Mouse (Mus musculus) liver, embryonic 12.5 days (tissue): Measurements from ENCODE around the gene Brms1l. TPM values are rescaled to one million over a fixed set of nuclear protein-coding genes. Genes with fewer than 3 reads are reported as not detected.
A peak's percentile ranks its signal among the peaks of the same experiment; 100 is the strongest.

Experiments
- ATAC-seq: fragments of 200-750 bp; cut with Nextera tagmentation; 2 replicates; pipeline ENCODE4 v1.8.0; 2017; ENCODE audit warnings: moderate number of reproducible peaks, mild to moderate bottlenecking, moderate library complexity
- H3K27ac ChIP-seq: fragments of 300-500 bp; sonication (generic); 2 replicates; pipeline ENCODE4 v1.5.1; 2016; ENCODE audit warnings: mild to moderate bottlenecking
- H3K27me3 ChIP-seq: fragments of 300-500 bp; sonication (generic); replicated peaks from 2 replicates; pipeline ENCODE4 v1.6.1; 2016; ENCODE audit warnings: mild to moderate bottlenecking, moderate library complexity
- H3K36me3 ChIP-seq: fragments of 300-500 bp; sonication (generic); 2 replicates; pipeline ENCODE4 v1.6.1; 2016; ENCODE audit warnings: mild to moderate bottlenecking, moderate library complexity
- H3K4me1 ChIP-seq: fragments of 300-500 bp; sonication (generic); 2 replicates; pipeline ENCODE4 v1.6.1; 2016
- H3K4me2 ChIP-seq: fragments of 300-500 bp; sonication (generic); 2 replicates; pipeline ENCODE4 v1.6.1; 2016; ENCODE audit warnings: mild to moderate bottlenecking, moderate library complexity
- H3K4me3 ChIP-seq: fragments of 300-500 bp; sonication (generic); 2 replicates; pipeline ENCODE4 v1.5.1; 2016; ENCODE audit warnings: mild to moderate bottlenecking, moderate library complexity
- H3K9ac ChIP-seq: fragments of 300-500 bp; sonication (generic); 2 replicates; pipeline ENCODE4 v1.6.1; 2016; ENCODE audit warnings: mild to moderate bottlenecking, moderate library complexity
- H3K9me3 ChIP-seq: fragments of 300-500 bp; sonication (generic); replicated peaks from 2 replicates; pipeline ENCODE4 v1.6.1; 2016; ENCODE audit warnings: mild to moderate bottlenecking, moderate library complexity
- WGBS: fragments of 180-500 bp; shearing (Covaris S2); methylation state at CpG from one replicate; pipeline ENCODE4 v1.1.7; 2016; ENCODE audit not compliant: insufficient replicate concordance; 5-methylcytosine and 5-hydroxymethylcytosine counted together
- polyA plus RNA-seq: library from polyadenylated mRNA; unstranded; fragments of >200 nt; fragmentation: Nextera tagmentation; extraction: Ambion mirVana; gene quantifications from 2 replicates; pipeline ENCODE4 v1.2.1, GENCODE M21; 2016

Brms1l gene
- polyA plus RNA-seq, 1 experiment from 2014 or later, result 24.4 TPM

DNA sequence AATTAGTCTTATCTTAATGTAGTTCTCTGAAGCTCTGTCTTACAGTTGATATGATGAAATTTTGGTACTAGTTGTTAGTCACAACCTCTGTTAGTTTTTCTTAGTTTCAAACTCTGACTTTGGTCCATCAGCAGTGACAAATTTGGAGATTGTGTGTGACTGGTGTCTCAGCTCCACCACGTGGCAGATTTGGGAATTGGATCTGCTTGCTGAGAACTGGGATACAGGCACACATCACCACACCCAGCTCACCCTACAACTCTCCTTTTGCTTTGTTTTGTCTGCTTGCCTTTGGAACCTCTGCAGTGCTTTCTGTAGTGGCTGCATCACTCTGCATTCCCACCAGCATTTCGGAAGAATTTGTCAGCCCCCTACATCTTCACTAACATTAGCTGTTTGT is 5.0 kb upstream of the Brms1l start:
- 13% methylated on average over 2 of the region's 2 CpGs for WGBS

DNA sequence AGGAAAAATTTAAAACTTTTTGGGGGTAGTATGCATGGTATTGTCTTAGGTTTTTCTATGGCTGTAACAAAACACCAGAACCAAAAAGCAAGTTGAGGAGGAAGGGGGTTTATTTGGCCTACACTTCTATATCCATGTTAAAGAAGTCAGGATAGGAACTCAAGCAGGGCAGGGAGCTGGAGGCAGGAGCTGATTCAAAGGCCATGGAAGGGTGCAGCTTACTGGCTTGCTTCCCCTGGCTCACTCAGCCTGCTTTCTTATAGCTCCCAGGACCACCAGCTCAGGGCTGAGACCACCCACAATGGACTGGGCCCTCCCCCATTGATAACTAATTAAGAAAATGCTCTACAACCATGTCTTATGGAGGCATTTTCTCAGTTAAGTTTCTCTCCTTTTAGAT is 3.2 kb upstream of the Brms1l start:
- Histone ChIP-seq H3K36me3 (no peaks in the 10 kb centered on the region), H3K4me1 (peaks cover 11% of the 10 kb centered on the region), H3K9ac (no peak overlapping the region), H3K27me3 (no peaks in the 10 kb centered on the region), H3K4me2 (no peak overlapping the region), H3K4me3 (no peak overlapping the region), H3K9me3 (no peaks in the 10 kb centered on the region), H3K27ac (no peak overlapping the region)
- ATAC-seq, result no peak

More for the DNA sequence above, 5.0 kb upstream of the Brms1l start:
- Histone ChIP-seq H3K4me2 (no peak overlapping the region), H3K36me3 (no peaks in the 10 kb centered on the region), H3K4me3 (no peak overlapping the region), H3K27ac (no peak overlapping the region), H3K27me3 (no peaks in the 10 kb centered on the region), H3K4me1 (no peaks in the 10 kb centered on the region), H3K9ac (no peak overlapping the region), H3K9me3 (no peaks in the 10 kb centered on the region)
- no peak for ATAC-seq

DNA sequence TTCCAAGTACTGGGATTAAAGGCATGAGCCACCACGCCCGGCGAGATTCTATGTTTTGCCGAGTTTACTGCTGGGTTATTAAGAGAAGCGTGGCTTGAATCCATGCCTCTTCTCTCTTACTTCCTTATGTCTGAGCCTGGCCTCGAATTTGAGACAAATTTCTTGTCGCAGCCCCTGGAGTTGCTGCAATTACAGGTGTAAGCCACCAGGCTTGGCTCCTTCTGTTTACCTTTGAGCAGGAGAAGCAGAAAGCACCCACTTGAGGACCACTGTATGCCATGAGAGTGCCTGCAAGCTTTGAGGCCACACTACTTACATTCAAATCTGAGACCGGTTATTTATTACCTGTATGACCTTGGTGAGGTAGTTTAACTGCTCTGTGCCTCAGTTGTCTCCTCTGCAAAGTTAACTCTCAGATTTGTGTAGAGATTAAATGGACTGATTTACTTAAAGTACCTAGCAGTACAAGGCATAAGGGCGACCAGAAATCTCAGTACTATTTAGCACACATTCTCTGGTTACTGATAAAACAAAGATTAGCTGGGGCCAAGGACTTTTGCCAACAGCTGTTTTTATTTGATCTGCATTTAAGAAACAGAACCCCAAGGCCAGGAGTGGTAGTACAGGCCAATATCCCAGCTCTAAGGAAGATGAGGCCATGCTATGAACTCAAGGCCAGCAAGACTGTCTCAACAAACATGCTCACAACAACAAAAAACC is 2.1 kb upstream of the Brms1l start:
- 60% methylated on average over 9 of the region's 9 CpGs for WGBS

DNA sequence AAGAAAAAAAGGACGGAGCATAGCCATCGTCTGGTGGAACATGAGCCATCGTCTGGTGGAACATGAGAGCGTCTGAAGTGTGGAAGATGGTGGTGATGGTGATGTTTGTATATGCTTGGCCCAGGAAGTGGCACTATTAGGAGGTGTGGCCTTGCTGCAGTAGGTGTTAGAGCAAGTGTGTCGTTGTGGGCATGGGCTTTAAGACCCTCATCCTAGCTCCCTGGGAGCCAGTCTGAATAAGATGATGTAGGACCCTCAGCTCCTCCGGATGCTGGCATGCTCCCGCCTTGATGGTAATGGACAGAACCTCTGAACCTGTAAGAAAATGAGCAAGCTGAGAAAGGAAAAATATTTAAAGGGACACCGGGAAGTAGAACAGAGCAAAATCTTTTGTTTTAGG is 1.2 kb upstream of the Brms1l start:
- H3K27me3 ChIP-seq, result no peaks in the 10 kb centered on the region
- no peaks in the 10 kb centered on the region for H3K9me3 ChIP-seq
- WGBS, result 82% methylated on average over 8 of the region's 8 CpGs

More for the DNA sequence above, 2.1 kb upstream of the Brms1l start:
- 0 out of 2 replicates have a peak, but pooled peaks cover 4% of the 10 kb centered on the region for H3K36me3 ChIP-seq
- H3K4me2 ChIP-seq, result no peak overlapping the region
- ATAC-seq, result no peak
- no peaks in the 10 kb centered on the region for H3K9me3 ChIP-seq
- no peak overlapping the region for H3K4me3 ChIP-seq
- H3K9ac ChIP-seq, result no peak overlapping the region
- peaks cover 14% of the 10 kb centered on the region for H3K4me1 ChIP-seq
- no peak overlapping the region for H3K27ac ChIP-seq
- no peaks in the 10 kb centered on the region for H3K27me3 ChIP-seq

DNA sequence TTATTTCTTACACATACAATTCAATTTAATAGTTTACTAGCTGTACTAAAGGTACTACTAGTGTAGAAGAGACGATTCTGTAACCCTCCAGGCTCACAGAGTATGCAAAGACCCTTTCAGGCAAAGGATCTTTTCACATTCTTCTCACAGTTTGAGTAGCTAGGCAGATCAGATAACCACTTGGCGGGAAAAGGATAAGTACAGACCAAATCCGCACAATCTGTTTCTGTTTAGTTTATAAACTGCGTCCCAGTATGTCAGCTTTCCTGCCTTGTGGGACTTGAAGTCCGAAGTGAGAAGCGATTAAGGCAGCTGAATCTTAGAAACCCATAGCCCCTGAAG is 296 bp upstream of the Brms1l start:
- H3K9ac ChIP-seq, result peak overlapping the region; percentile 45; the same call in 1 of the 2 replicates

More for the DNA sequence above, 1.2 kb upstream of the Brms1l start:
- no peak overlapping the region for H3K9ac ChIP-seq
- no peak overlapping the region for H3K4me2 ChIP-seq
- H3K36me3 ChIP-seq, result 0 out of 2 replicates have a peak, but pooled peaks cover 4% of the 10 kb centered on the region
- peaks cover 14% of the 10 kb centered on the region for H3K4me1 ChIP-seq
- ATAC-seq, result no peak
- H3K27ac ChIP-seq, result no peak overlapping the region
- H3K4me3 ChIP-seq, result no peak overlapping the region

DNA sequence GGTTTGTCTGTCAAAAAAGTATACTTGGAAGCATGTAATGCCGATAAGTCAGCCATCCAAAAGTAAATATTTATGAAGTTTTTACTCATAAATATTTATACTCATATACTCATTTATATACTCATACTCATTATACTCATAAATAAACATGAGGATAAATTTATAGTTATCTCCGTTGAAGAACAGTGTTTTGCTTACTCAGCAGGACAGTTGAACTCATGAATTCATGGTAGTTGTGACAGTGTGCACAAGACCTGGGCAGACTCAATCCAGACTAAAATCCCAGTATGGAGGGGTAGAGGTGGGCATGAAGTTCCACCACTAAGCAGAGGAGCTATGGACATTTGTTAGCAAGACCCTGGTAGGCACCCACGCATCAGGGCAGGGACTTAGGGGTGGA is 1.4 kb downstream of the Brms1l start:
- Histone ChIP-seq H3K4me2 (peak overlapping the region; percentile 84), H3K4me3 (peak overlapping the region; percentile 84), H3K9me3 (no peaks in the 10 kb centered on the region), H3K27ac (no peak overlapping the region), H3K36me3 (peaks cover 16% of the 10 kb centered on the region), H3K27me3 (no peaks in the 10 kb centered on the region), H3K4me1 (peaks cover 14% of the 10 kb centered on the region), H3K9ac (peak overlapping the region; percentile 84; the same call in 1 of the 2 replicates)
- 76% methylated on average over 3 of the region's 3 CpGs for WGBS
- ATAC-seq, result no peak

More for the DNA sequence above, 296 bp upstream of the Brms1l start:
- 2% methylated on average over 6 of the region's 6 CpGs for WGBS
- Histone ChIP-seq H3K4me3 (peak overlapping the region; percentile 84), H3K27ac (peak overlapping the region; percentile 90; the same call in 1 of the 2 replicates), H3K36me3 (peaks cover 4% of the 10 kb centered on the region; the same call in 1 of the 2 replicates), H3K27me3 (no peaks in the 10 kb centered on the region), H3K9me3 (no peaks in the 10 kb centered on the region), H3K4me1 (peaks cover 14% of the 10 kb centered on the region), H3K4me2 (peak overlapping the region; percentile 84)
- ATAC-seq, result no peak

DNA sequence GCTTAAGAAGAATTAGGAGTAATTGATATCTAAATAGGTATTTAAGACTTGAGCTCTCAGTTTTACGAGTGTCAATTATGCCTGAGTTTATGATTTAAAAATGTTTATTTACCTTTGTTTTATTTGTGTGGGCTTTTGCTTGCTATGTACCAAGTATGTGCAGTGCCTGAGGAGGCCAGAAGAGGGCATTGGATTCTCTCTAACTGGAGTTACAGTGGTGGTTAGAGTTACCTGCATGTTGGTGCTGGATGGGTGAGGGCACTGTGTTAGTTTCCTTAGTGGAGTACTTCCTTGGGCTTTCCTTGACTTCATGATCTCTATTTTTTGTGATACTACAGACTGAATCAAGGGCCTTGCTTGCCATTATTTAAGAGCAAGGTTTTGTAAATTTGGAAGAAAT is 10.6 kb downstream of the Brms1l start:
- H3K9ac ChIP-seq, result no peak overlapping the region
- no peak for ATAC-seq
- H3K36me3 ChIP-seq, result peaks cover 61% of the 10 kb centered on the region
- H3K9me3 ChIP-seq, result peaks cover 7% of the 10 kb centered on the region
- H3K27me3 ChIP-seq, result no peaks in the 10 kb centered on the region
- WGBS, result 49% methylated on average over 1 of the region's 1 CpGs
- no peak overlapping the region for H3K4me2 ChIP-seq
- H3K4me3 ChIP-seq, result no peak overlapping the region
- peaks cover 15% of the 10 kb centered on the region for H3K4me1 ChIP-seq
- no peak overlapping the region for H3K27ac ChIP-seq

DNA sequence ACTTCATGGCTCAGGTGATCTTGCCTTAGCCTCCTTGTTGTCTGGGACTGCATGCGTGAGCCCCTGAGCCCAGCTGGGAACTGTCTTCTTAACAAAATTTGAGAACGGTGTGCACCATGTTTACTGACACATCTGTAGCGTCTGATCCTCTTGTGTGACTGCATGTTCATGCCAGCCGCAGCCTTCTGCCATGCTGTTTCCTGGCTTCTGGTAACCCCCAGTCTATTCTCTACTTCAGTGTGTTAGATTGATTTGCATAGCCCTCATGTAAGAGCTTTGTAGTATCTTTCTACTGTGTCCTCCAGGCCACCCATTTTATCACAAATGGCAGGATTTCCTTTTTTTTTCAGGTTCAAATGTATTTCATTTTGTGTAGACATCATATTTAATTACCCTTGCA is 11.7 kb downstream of the Brms1l start:
- peaks cover 7% of the 10 kb centered on the region for H3K9me3 ChIP-seq
- no peak overlapping the region for H3K4me3 ChIP-seq
- H3K4me1 ChIP-seq, result peaks cover 15% of the 10 kb centered on the region
- H3K4me2 ChIP-seq, result no peak overlapping the region
- H3K36me3 ChIP-seq, result peaks cover 57% of the 10 kb centered on the region
- no peaks in the 10 kb centered on the region for H3K27me3 ChIP-seq
- no peak overlapping the region for H3K27ac ChIP-seq
- ATAC-seq, result no peak
- H3K9ac ChIP-seq, result no peak overlapping the region
- 85% methylated on average over 4 of the region's 4 CpGs for WGBS

DNA sequence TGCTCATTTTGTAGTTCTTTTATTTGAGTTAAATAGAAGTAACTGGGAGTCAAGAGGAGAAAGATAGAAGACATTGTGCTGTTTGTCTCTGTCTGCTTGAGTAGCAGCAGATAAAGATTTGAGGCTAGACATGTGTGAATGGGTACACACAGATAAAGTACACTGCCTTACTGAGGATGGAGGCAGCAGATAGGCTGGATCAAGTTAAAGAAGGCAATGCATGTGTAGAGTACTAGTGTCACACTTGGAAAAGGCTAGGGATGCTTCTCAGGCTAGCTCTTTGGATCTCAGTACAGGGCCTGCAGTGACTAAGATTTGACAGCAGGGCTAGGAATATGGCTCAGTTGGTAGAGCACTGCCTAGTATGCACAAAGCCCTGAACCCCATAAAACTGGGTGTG is 14.5 kb downstream of the Brms1l start:
- H3K9me3 ChIP-seq, result peaks cover 8% of the 10 kb centered on the region
- peak overlapping the region; percentile 48; the same call in 1 of the 2 replicates for H3K27ac ChIP-seq
- peak overlapping the region; percentile 28 for H3K4me2 ChIP-seq
- peaks cover 54% of the 10 kb centered on the region for H3K36me3 ChIP-seq
- no peaks in the 10 kb centered on the region for H3K27me3 ChIP-seq
- H3K4me1 ChIP-seq, result peaks cover 15% of the 10 kb centered on the region
- 0 out of 2 replicates have a peak overlapping the region, but pooled peaks have one; percentile 8 for H3K9ac ChIP-seq
- no peak overlapping the region for H3K4me3 ChIP-seq
- peak; percentile 97 for ATAC-seq

DNA sequence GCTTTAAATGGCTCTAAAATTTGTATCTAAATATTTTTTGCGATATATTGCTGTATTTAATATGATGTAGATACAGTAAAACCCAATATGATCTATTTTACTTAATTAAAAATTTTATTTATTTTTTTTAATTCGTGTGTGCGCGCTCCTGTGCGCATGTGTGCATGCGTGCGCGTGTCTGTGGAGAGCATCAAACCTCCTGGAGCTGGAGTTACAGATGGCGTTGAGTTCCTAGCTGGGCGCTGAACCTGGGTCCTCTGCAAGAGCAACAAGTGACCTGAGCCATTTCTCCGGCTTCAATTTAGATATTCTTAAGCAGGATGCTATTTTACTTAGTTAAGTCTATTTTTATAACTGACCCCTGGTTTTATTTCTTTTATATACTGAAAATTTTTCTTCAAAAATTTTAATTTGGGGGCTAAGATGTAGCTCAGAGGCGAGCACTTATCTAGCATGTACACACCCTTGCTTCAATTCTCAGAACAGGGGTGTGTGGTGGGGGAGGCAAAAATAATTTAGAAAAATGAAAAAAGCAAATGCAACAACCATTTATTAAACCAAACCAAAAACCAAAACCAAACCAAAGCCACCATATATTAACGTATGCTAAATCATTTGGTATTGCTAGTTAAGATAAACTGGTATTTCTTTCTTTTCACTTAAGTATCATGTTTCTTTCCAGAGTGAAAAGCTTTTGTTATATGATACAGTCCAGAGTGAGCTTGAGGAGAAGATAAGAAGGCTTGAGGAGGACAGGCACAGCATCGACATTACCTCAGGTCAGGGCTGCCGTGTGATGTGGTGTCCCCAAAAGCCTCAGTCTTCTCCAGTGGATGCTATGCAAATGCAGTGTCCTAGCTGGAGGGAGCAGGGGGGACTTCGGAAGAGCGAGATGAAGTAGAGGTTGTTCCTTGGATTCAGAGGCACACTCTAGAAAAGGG is 23.6 kb downstream of the Brms1l start:
- Histone ChIP-seq H3K9ac (peak overlapping the region; percentile 22; the same call in 1 of the 2 replicates), H3K36me3 (peaks cover 75% of the 10 kb centered on the region), H3K27ac (peak overlapping the region; percentile 86), H3K4me3 (no peak overlapping the region), H3K4me2 (peak overlapping the region; percentile 46), H3K27me3 (no peaks in the 10 kb centered on the region), H3K9me3 (peaks cover 14% of the 10 kb centered on the region), H3K4me1 (peaks cover 37% of the 10 kb centered on the region)
- WGBS, result 71% methylated on average over 17 of the region's 17 CpGs
- ATAC-seq, result peak; percentile 88

DNA sequence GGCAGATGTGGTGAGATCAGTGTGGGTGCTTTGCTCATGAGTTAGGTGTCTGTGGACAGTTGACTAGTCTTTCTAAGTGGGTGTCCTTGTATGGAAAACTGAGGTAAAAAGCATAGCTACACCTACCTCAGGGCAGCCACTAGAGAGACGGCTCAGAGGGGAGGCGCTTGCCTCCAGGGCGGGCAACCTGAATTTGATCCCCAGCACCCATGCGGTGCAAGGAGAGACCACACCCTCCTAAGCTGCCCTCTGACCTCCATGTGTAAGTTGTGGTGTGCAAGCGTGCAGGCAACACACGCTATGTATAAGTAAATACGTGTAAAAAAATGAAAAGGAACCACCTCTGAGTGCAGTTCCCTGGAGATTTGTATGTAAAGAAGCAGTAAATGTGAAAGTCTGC is 24.5 kb downstream of the Brms1l start:
- peaks cover 46% of the 10 kb centered on the region for H3K4me1 ChIP-seq
- H3K4me3 ChIP-seq, result no peak overlapping the region
- WGBS, result 77% methylated on average over 7 of the region's 7 CpGs
- peak overlapping the region; percentile 46 for H3K4me2 ChIP-seq
- peak overlapping the region; percentile 22; the same call in 1 of the 2 replicates for H3K9ac ChIP-seq
- peaks cover 75% of the 10 kb centered on the region for H3K36me3 ChIP-seq
- H3K27me3 ChIP-seq, result no peaks in the 10 kb centered on the region
- no peak for ATAC-seq
- H3K9me3 ChIP-seq, result peaks cover 13% of the 10 kb centered on the region
- H3K27ac ChIP-seq, result peak overlapping the region; percentile 86

DNA sequence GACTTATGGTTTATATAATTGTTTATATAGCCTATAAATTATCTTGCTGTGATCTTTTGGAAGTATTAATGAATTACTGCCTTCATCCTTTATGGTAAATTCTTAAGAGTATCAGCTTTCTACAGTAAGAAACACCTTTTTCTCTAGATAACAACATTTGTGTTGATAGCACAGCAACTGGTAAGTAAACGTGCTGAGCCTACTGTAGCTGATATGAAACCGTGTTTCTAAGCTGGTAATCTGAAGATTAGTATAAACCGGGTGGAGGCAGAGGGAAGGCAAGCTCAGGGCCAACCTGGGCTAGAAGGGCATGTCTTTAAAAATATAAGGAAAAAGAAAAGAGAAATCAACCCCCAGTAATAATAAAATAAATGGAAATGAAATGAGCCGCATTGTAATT is 31.6 kb downstream of the Brms1l start:
- H3K4me1 ChIP-seq, result peaks cover 17% of the 10 kb centered on the region
- peaks cover 76% of the 10 kb centered on the region for H3K36me3 ChIP-seq
- peak; percentile 79 for ATAC-seq
- no peak overlapping the region for H3K4me3 ChIP-seq
- no peak overlapping the region for H3K4me2 ChIP-seq
- no peaks in the 10 kb centered on the region for H3K27me3 ChIP-seq
- no peak overlapping the region for H3K9ac ChIP-seq
- H3K9me3 ChIP-seq, result no peaks in the 10 kb centered on the region
- 49% methylated on average over 4 of the region's 4 CpGs for WGBS
- no peak overlapping the region for H3K27ac ChIP-seq
